Mouse (Mus musculus) heart, adult 11 months (tissue): Measurements from ENCODE around the gene Aaed1.

Source experiments
- DNase-seq: peaks from one replicate; pipeline ENCODE4 v3.0.0; 2022

Aaed1 gene

DNA sequence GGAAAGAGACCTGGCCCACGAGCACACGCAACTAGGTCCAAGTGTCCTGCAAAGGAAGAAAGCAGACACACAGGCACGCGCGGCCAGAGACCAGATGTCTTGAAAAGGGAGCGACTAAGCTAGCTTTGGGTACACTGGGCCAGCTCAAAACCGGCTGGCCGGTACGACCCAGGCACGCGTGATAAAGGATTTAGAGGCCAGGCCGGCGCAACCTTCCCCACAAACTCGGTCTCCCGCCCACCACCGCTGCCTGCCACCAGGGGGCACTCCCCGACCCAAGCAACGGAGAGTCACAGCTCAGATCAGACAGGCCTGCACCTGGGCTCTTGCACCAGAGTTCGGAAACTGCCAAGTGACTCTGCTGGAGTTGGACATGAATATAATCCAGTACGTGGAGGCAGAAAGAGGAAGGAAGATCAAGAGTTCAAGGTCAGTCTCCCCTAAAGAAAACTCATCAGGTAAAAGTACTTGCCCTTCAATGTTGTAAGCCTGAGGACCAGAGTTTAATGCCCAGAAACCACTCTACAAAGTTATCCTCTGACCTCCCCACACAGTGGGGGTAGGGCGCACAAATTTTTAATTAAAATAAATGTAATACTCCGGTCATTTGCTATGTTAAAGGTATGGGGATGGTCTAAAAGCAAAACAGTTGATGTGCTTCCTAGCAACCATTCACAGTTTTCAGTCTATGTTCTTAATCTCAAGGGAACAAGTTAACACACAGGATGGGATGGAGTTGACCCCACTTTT is 63.6 kb downstream of the Aaed1 start:
- DNase-seq, result peak; percentile 98

DNA sequence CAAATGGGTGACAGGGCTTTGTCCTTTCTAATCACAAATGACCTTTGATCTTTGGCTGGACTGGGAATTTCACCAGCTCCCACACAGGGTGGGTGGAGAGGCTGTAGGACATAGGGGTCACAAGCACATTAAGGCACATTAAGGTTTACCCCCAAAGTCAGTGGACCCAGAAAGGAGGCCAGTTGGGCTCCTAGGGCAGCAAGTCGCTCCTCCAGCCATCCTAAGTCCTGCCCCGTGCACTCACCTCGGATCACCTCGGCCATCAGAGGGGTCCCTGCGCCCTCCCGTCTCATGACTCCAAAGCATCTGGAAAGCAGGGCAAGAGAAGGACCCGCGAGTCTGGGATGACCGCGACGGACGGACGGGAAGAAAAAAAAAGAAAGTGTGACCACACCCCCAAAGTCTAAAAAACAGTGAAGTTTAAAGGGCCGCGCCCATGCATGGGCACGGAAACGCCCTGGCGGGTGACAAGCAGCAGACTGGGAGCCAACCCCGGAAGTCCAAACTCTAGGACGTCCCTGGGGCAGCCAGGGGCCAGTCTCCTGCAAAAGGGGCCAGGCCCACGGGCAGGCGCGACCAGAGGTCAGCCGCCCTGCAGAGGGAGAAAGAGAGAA is 64.2 kb downstream of the Aaed1 start:
- DNase-seq, result peak; percentile 98

DNA sequence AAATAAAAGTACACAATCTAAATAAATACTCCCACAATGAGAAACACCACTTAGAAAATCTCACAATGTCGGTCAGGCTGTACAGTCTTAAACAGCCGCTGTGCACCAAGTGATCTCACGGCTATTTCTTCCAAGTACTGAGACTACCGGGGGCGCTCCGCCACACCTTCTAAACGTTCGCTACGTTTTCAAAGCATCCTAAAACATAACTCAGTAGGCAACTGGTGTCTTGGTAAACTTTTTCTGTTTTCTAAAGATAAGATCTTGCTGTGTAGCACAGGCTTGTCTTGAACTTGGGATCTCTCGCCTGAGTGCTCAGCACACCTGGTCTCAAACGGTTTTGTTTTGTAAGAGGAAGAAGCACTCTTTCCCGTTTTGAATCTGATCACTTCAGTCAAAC is 66.4 kb downstream of the Aaed1 start:
- DNase-seq, result peak; percentile 41

DNA sequence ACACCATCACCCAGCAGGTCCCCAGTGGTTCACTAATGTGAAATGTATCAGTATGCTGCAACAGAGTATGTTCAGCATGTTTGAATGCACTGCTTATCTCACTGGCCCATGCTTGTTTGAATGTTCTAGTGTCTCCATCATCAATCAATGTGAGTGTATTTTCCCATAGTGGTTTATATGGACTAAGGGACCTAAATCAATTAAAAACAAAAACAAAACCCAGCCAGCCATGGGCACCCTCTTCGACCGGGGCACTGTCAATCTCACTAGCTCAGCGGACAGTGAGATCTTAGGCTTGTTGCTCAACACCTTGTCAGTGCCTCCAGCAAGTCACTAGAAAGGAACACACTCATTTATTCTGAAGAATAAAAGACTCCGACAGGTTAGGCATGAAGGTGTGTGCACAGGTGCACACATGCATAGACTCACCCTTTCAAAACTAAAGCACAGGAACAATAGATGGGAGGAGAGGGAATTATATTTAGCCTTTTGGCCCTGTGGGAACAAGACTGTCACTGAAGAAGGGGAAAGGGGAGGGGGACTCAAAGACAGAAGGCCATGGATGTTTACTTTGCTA is 67.7 kb downstream of the Aaed1 start:
- peak; percentile 50 for DNase-seq

DNA sequence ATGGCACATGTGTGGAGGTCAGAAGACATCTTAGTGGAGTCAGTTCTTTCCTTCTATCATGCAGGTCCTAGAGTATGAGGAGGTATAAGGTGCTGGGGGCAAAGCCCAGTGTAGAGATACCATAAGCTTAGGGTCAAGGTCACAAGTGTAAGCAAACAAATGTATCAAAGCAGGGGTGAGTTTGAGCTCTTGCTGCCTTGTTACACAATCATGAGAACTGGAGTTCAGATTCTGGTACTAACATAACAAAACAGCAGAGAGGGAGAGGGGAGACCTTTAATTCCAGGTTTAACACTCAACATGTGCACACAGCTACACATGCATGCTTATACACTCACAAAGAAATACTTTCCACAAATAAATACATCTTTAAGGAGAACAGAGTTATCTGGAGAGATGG is 69.8 kb downstream of the Aaed1 start:
- peak; percentile 64 for DNase-seq

DNA sequence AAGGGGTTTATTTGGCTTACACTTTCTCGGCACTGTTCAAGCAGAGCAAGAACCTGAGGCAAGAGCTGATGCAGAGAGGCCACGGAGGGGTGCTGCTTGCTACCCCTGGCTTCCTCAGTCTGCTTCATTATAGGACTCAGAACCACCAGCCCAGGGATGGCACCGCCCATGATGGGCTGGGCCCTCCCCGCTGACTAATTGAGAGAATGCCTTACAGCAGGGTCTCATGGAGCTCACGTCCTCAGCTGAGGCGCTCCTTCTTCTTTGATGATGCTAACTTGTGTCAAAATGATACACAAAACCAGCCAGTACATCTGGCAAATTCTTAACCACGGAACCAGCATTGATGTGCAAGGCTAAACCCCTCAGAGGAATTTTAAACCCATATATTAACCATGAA is 71.9 kb downstream of the Aaed1 start:
- peak; percentile 89 for DNase-seq

DNA sequence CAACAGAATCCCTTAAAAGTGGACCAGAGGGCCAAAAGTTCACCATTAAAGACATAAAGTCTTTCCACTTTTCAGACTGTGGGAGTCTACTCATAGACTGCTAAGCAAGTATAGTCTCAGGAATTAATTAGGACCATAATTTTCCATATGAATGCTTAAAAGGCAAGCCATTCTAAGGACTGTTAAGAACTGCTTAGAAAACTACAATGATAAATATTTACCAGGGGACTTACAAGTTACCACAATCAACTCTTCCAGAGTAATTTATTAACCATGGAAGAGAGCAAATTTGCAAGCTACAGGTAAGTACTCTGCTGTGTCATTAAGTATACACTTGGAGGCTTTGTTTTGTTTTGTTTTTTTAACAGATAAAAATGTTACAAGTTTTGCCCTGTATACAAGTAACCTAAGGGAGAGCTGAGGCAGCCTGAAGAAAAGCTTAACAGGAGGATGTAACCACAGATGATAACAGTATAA is 74.8 kb downstream of the Aaed1 start:
- DNase-seq, result no peak

DNA sequence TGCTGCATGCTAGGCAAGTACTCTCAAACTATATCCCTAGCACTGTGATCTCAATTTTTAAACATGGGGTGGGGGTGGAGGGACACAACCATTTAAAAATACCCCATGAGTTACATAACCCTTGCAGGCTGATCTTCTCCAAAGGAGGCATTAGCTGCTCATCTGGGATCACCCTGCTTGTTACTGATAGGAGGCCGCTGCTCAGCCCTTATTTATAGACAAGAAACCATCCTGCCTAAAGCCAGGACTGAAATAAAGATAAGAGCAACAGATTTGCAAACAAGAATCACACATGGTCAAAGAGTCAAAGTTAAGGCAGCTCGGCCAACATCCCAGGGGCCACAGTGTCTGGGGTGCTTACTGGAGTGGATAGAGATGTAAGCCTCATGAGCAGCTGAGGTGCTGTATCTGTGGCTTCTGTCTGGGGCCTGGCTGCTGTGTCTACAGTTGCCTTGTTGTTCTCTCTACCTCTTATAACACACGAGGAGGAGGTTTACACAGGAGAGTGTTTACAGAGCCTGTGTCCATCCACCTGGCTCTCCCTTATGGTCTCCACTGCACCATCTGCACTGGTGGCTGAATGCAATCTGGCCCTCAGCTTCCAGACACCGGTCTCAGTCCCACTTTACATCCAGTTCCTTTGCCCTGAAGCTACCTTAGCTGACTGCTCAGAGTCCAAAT is 75.4 kb downstream of the Aaed1 start:
- DNase-seq, result peak; percentile 93

DNA sequence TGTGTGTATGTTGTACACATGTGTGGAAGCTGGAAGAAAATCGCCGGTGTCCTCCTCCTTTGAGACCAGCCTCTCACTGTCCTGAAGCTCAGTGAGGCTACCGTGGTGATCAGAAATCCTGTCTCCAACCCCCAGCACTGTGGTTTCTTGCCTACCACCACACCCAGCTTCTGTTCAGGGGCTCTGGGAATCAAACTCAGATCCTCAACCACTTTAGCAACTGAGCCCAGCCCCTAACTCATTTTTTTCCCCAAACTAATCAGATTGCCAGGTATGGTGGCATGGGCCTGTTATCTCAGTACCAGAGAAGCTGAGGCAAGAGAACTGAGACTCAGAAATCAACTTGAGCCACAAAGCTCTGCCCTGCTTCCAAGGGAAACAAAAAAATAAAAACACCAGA is 76.7 kb downstream of the Aaed1 start:
- peak; percentile 74 for DNase-seq

DNA sequence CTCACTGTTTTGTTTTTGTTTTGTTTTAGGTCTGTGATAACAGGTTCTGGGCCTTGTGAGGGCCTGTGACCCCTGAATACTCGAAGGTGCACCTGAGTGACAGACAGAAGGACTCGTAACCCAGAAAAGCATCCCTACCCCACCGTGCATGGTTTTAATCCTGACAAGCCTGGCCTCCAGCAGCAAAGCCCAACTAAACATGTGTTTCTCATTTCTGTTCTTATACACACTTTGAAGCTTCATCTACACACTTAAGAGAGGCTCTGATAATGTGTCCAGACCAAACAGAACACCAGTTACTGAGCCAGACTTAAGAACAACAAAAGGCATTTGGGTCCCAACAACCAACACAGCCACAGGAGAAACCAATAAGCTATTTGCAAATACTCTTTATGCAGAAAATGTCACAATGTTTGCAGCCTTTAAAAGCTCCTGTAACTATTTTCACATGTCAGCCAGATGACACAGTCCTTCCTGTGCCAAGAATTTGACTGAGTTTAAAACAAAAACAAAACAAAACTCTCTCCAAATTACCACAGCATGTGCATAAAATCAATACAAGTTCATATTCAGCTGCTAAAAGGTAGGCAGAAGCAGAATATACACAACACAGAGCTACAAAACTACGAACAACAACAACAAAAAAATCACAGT is 77.3 kb downstream of the Aaed1 start:
- DNase-seq, result no peak

DNA sequence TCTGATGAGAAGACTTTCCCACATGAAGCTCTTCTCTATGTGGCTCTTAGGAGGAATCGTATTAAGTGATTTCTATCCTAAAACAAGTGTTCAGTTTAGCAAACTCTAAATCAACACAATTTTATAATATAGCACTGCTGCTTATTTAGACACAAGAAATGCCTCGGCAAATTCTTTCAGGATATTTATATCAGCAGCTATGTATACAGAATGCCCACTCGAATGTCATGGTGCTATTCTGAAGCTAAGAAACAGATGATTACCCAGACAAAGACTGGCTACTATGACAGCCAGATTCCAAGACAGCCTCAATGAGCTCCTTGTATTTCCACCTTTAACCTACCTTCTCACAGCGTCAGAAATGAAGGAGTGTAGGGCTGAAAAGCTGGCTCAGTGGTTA is 79.4 kb downstream of the Aaed1 start:
- no peak for DNase-seq

DNA sequence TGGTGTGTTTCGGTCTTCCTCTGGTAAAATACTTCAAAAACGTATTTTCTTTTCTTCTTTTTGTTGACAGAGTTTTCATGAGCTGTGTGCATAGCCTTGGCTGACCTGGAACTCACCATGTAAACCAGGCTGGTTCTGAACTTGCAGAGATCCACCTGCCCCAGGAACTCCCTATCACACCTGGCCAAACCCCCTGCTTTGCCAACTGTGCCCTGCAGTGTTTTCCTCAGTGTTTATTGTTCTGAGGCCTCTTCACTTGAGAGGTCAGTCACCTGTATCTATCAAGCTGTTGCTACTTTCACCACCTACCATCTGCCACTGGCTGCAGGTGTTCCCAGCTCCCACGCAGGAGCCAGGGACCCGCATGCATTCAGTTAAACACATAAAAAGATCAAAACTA is 85.8 kb downstream of the Aaed1 start:
- peak; percentile 55 for DNase-seq

DNA sequence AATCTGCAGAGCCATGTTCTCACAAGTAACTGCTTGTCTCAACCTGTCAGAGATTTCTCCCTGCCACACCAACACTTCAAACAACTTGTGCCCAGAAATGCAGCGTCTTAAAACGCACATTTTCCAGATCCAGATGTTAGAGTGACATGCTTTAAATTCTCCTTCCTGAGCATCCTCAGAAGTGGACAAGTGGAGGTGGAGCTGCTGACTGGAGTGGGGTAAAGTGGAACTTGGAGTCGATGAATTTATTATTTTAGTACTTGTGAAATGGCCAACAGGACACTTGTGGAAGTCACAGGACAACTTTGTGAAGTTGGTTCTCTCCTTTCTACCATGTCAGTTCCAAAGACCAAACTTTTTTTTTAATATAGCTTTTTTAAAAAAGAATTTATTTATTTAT is 86.8 kb downstream of the Aaed1 start:
- peak; percentile 27 for DNase-seq
